Mouse (Mus musculus) left cerebral cortex, adult 8-10 months (tissue): ENCODE data around the gene Gm21366. TPM values are rescaled to one million over a fixed set of nuclear protein-coding genes. Genes with fewer than 3 reads are reported as not detected.
"Not testable (repeated sequence)": the region's sequence is repeated elsewhere in the genome, so short reads cannot be mapped to it uniquely, and the experiment has no call there.

Source experiments
- DNase-seq, 2 experiments: peaks; one replicate each; pipeline ENCODE4 v3.0.0; 2022; ENCODE audit warnings: low spot score in 2 of 2
- total RNA-seq, 4 experiments: library from RNA; stranded (reverse); gene quantifications; 2 replicates each; pipeline ENCODE4 v1.2.4; 2022

The Gm21366 gene
- not detected for total RNA-seq

- not testable (repeated sequence) for DNase-seq
Observed at GRCm38 (mm10) chrY:22861156-22861555, at the start of gene Gm21366. TSS of gene Gm21366 (minus strand) at chrY:22861256.
